Mouse (Mus musculus): Measurements from ENCODE around the gene Rxylt1.

DNA sequence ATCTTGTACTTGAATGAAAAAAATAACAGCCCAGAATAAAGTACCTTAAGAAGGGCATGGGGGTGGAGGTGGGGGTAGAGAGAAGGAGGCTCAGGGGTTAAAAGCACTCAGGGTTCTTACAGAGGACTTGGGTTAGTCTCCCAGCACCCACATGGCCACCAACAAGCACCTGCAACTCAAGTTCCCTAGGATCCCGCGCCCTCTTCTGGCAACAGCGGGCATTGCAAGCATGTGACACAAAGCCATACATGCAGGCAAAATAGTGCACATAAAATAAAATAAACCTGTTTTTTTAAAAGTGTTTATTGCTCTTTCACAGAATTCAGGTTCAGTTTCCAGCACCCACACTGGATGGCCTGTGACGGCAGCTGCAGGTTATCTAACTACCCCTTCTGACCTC, 56.8 kb downstream of the Rxylt1 start:
- TF ChIP-seq ZC3H11A (IDR thresholded peaks at IDR 0.05; ENCODE audit: borderline replicate concordance, low read depth, low read length) (0 out of 2 replicates have a peak, but pooled peaks have one; percentile 22), HCFC1 (IDR thresholded peaks at IDR 0.05; ENCODE audit: borderline replicate concordance, insufficient read depth, low read length) (no peak), CHD2 (IDR thresholded peaks at IDR 0.05; ENCODE audit: low read depth, low read length) (no peak), MAFK (IDR thresholded peaks at IDR 0.05; ENCODE audit: insufficient read depth, low read depth, low read length) (no peak), ZNF384 (IDR thresholded peaks at IDR 0.05; ENCODE audit: low read depth, low read length) (no peak)

Data from ES-E14 (cell line).